Mouse (Mus musculus) 3134 (cell line): Measurements from ENCODE around the gene Ngfr.

Experiments
- DNase-seq: peaks from one replicate; pipeline ENCODE4 v3.0.0-alpha.2; 2011; ENCODE audit warnings: low spot score; ENCODE audit not compliant: insufficient read length; ENCODE audit errors: extremely low read depth

Ngfr gene

GRCm38 (mm10) chr11:95595438-95596149 lies 8.1 kb upstream of the Ngfr start:
- no peak for DNase-seq

GRCm38 (mm10) chr11:95594686-95595212 lies 7.2 kb upstream of the Ngfr start:
- DNase-seq = no peak

- no peak for DNase-seq
These were observed 6.0 kb upstream of the Ngfr start for GRCm38 (mm10) chr11:95593501-95593900.

DNA sequence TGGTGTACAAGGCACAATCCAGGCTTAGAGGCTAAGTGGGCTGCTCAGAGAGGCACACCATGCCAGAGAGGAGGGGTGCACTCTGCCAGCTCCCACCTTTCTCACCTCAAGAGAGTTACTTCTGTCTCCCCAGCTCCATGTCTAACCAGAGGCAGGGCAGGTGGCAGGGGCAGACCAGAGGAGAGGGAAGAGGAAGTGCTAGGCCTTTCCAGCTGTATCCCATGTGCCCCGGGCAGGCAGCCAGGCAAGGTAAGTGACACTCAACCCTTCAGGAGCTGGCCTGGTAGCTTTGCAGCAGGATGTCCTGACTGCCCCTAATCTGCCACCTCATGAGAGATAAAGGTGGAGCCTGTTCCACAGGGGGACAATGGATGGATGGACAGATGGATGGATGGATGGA lies 5.2 kb upstream of the Ngfr start:
- DNase-seq = no peak

GRCm38 (mm10) chr11:95589195-95589594 lies 1.7 kb upstream of the Ngfr start:
- DNase-seq = no peak

DNA sequence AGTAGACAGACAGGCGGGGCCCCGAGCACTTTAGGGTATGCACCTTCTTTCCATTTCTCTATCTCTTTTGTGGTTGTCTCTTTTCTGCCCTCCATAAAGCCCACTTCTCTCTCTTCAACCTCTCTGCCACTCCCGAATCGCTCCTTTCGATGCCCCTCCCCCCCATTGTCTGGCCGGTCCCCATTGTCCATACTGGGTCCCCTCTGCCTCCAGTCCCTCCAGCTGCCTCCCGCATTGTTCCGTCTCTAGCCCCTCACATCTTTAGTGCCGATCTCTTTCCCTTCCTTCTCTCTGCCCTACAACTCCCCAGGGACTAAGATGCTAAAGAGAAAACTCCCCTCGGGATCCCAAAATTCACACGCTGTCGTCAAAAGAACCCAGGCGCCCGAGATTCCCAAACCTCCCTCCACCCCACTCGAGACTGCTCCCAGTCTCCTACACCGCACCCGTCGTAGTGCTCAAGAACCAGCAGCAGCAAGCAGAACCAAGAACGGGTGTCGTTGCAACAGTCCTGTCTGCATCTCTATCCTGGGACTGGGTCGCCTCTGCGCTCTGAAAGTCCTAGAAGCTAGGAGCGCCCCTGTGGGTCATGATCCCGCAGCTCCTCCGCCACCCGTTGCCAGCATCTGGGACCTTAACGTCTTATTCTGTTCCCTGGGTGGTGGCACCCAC lies 648 bp downstream of the Ngfr start:
- no peak for DNase-seq

DNA sequence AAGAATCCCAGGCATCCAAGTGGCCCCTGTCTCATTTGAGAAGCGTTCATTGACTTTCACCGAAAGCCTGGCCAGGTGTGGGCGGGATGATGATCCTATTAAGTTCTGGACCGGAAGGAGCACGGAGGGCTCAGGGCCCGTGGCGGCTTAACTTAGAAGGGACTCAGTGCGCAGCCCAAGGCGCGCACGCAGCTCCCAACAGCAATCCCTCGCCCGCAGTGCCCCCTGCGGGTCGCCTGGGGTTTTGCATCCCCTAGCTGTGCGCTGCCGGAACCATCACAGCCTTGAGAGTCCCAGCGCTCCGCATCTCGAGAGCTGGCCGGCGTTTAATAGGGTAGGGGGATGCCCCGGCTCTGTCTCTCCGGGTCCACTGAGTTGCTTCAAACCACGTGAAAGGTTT lies 1.4 kb downstream of the Ngfr start:
- DNase-seq = no peak

DNA sequence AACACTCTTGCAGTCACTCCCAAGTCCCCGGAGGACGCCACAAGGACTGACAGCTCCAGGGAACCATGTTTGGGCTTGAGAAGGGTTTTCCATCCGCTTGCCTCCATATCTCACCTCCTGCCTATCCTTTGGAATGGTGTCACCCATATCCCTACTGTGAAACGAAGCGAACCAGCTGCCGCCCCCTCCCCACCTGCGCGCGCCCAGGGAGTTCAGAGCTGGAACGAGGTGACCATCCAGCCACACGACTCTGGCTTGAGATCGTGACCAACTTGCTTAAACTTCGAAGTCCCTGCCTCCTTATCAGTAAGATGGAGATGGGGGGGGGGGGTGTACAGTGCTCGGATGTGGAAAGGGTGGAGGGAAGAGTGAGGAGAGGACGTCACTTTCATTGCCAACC lies 1.9 kb downstream of the Ngfr start:
- DNase-seq = no peak

GRCm38 (mm10) chr11:95585281-95585680 lies 2.3 kb downstream of the Ngfr start:
- DNase-seq = no peak

DNA sequence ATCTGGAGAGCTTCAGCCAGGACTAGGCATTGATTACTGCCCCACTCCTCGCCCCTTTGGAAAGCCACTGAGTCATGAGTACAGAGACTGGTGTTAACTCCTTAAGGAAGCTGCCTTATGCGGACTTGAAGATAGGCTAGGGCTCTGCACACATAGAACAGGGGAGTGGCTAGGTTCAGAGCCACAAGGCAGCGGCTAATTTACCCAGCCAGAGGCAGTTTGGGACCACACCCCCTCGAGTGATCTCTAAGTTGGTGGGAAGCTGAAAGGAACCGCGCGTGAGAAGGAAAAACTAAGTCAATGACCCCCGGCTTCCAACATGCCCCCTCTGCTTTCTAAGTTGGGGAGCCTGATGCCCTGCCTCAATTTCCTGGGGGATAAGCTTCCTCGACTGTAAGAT lies 2.9 kb downstream of the Ngfr start:
- DNase-seq = no peak

DNA sequence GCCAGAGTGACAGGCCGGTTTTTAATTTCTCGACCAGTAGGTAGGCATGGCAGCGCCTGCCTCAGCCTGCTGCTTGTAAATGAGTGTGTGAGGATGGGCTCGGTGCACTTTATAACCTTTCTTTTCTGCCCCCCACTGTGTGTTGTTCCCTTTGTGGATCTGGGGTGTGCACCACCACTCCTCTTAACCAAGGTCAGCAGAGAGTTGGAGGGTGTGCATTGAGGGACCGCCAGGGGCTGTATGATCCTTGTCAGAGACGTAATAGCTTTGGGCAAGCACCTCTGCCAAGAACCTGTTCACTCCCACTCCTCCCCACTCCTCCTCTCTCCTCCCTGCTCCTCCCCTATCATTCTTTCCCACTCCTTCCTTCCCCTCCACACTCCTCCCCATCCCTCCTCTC lies 4.1 kb downstream of the Ngfr start:
- DNase-seq = no peak

GRCm38 (mm10) chr11:95582193-95582592 lies 5.3 kb downstream of the Ngfr start:
- no peak for DNase-seq

DNA sequence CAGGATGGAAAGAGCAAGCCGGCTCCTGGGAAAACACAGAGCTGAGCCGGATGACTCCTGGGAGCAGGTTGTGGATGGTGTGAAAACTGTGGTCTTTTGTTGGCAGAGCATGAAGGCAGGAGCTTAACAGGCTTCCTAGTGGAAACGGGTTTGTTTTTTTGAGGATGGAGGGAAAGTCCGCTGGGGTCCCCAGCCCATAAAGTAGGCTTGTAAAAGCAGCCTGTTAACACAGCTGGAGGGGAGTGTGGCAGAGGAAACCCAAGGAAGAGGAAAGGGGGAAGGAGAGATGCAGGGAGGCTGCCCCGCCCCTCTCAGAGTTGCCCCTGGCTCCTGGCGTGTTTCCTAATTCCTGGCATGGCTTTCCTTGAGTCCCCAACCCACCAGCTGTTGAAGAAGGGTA lies 8.1 kb downstream of the Ngfr start:
- no peak for DNase-seq

DNA sequence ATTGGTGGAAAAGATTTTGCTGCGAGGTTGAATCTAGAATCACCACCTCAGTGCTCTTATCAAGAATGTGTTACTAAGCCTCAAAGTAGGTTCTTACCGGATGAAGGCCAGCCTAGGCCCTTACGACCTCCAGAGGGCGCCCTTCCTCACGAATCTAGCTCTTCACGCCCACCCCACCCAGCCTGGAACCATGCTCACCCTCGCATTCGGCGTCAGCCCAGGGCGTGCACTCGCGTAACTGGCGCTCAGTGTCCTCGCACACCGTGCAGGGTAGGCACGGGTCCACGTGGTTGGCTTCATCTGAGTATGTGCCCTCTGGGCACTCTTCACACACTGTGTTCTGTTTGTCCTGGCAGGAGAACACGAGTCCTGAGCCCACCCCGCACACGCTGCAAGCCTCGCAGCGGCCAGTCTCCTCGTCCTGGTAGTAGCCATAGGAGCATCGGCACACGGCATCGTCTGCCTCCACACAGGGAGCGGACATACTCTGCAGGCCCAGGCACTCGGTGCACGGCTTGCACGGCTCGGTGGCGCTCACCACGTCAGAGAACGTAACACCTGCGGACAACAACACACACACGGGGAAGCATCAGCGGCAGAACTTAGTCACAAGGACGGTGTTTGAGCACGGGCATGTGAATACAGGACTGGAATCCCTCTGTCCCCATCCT lies 9.6 kb downstream of the Ngfr start:
- DNase-seq = peak; percentile 48

DNA sequence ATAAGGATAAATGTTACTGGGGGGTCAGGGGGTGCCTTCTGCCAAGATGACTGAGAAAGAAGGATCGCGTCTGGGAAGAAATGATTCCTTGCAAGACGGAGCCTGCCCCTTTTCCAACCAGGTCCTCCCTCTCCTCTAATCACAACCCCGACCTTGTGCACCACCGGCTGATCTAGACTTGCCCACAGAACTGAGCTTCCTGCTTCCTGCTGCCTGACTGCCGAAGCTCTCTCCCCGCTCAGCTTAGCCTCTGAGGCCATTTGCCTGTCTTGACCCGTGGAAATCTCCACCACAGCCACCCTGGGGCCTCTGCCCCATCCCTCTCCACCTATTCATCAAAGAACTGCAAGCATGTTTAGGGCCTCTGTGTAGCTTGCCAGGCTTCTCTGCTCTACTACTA lies 11.2 kb downstream of the Ngfr start:
- no peak for DNase-seq

- no peak for DNase-seq
These were observed 11.7 kb downstream of the Ngfr start for GRCm38 (mm10) chr11:95575791-95576190.

- DNase-seq = no peak
These were observed 12.7 kb downstream of the Ngfr start for GRCm38 (mm10) chr11:95574786-95575334.

- DNase-seq = no peak
These were observed 15.3 kb downstream of the Ngfr start for GRCm38 (mm10) chr11:95572227-95572626.

- DNase-seq = no peak
These were observed 15.8 kb downstream of the Ngfr start for GRCm38 (mm10) chr11:95571755-95572154.

DNA sequence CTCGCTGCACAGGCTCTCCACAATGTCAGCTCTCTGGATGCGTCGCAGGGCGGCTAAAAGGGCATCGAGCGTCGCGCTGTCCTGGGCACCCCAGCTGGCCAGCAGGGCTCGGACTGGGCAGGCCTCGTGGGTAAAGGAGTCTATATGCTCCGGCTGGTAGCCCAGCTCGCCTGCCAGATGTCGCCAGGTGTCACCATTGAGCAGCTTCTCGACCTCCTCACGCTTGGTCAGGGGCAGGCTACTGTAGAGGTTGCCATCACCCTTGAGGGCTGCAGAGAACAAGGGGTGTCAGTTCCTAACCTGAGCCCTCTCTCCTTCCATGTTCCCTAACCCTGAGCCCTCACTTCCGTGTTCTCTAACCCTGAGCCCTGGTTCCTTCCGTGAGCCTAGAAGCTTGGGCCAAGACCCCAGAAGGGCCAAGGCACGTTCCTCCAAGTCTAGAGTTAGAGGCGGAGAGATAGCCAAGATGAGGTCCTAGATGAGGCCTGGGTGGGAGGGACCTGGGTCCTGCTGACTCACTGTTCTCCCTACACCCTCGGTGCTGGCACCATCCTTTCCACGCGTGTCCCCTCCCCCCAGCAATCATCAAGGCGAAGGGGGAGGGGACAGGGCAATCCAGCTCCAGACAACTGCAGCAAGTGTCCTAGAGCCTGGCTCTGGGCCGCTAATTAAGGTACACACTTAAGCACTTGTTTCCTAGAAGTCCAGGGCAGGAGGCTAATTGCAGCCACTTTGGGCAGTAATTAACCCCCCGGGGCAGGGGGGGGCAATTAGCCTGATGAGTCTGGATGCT lies 16.5 kb downstream of the Ngfr start:
- no peak for DNase-seq

GRCm38 (mm10) chr11:95569908-95570307 lies 17.6 kb downstream of the Ngfr start:
- DNase-seq = no peak
